Mouse (Mus musculus): Measurements from ENCODE around the gene Cdc45. TPM values are rescaled to one million over a fixed set of nuclear protein-coding genes. Genes with fewer than 3 reads are reported as not detected.
A peak's percentile ranks its signal among the peaks of the same experiment; 100 is the strongest.
"Not testable (repeated sequence)": the region's sequence is repeated elsewhere in the genome, so short reads cannot be mapped to it uniquely, and the experiment has no call there.

Gene Cdc45
- polyA plus RNA-seq (2015; fragmentation: Nextera tagmentation; extraction: Ambion mirVana) = 47.6 and 54.0 TPM in 2 replicates

GRCm38 (mm10) chr16:18811468-18812384, at the start of gene Cdc45, which contains the start of gene Ufd1:
Gene Cdc45 (minus strand): TSS chr16:18811987.
Gene Ufd1 (plus strand): TSS chr16:18811779.
- peak within 1 kb of the TSS; percentile 84 for H3K4me3 ChIP-seq (replicated peaks)
- H3K27ac ChIP-seq = peak within 1 kb of the TSS; percentile 85
- peak within 1 kb of the TSS; percentile 81 for H3K4me2 ChIP-seq
- H3K27me3 ChIP-seq = no peaks in the 10 kb centered on the region
- H3K9me3 ChIP-seq (replicated peaks) = no peaks in the 10 kb centered on the region
- peaks cover 53% of the 10 kb centered on the region for H3K36me3 ChIP-seq
- H3K9ac ChIP-seq = peak within 1 kb of the TSS; percentile 91
- under 1% methylated on average over 42 of the region's 42 CpGs for WGBS
- ATAC-seq (replicated peaks; ENCODE audit: low FRiP score) = peak; percentile 96
- peaks cover 24% of the 10 kb centered on the region for H3K4me1 ChIP-seq

GRCm38 (mm10) chr16:18860186-18860585, 48.4 kb upstream of the Cdc45 start:
- 81% methylated on average over 1 of the region's 1 CpGs for WGBS
- H3K4me3 ChIP-seq (replicated peaks) = no peak overlapping the region
- no peaks in the 10 kb centered on the region for H3K4me1 ChIP-seq
- H3K9ac ChIP-seq = no peak overlapping the region
- no peaks in the 10 kb centered on the region for H3K36me3 ChIP-seq
- H3K9me3 ChIP-seq (replicated peaks) = no peaks in the 10 kb centered on the region; the same call in 1 of the 2 replicates
- no peak for ATAC-seq (replicated peaks; ENCODE audit: low FRiP score)
- H3K27ac ChIP-seq = no peak overlapping the region
- H3K4me2 ChIP-seq = no peak overlapping the region
- no peaks in the 10 kb centered on the region for H3K27me3 ChIP-seq

- ATAC-seq (replicated peaks; ENCODE audit: low FRiP score) = no peak
Observed at GRCm38 (mm10) chr16:18858551-18858950, 46.8 kb upstream of the Cdc45 start.

DNA sequence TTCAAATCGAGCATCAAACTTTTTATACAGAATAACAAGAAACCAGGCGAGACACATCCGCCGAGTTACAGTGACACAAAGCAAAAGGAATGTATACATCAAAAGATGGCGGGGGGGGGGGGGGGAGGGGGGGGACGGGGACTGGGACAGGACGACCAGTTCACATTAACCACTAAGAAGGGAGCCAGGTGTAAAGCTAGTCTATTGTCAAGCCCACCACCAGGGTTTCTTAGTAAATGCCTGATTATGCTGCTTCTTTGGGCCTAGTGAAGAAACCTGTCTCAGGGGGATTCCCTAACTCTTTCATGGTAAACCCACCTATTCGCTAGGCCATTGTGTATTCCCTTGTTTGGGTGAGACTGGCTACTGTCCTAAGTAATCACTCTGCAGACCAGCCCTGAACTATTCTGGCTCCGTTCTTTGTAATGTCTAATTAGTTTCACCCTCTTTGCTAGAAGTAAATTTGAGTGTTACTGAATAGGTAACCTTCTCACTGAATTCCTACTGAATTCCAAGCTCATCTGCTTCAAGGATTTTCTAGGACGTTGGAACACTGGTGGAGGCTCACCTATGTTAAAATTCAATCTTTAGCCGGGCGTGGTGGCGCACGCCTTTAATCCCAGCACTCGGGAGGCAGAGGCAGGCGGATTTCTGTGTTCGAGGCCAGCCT, 37.9 kb upstream of the Cdc45 start:
- H3K9me3 ChIP-seq (replicated peaks); H3K4me3 ChIP-seq (replicated peaks); ATAC-seq (replicated peaks; ENCODE audit: low FRiP score); H3K36me3 ChIP-seq; H3K9ac ChIP-seq; H3K4me2 ChIP-seq; H3K4me1 ChIP-seq; H3K27ac ChIP-seq; H3K27me3 ChIP-seq: not testable (repeated sequence)
- whole genome bisulfite sequencing = 93% methylated on average over 14 of the region's 17 CpGs

More at GRCm38 (mm10) chr16:18858551-18858950, 46.8 kb upstream of the Cdc45 start:
- no peak overlapping the region for H3K4me2 ChIP-seq
- H3K36me3 ChIP-seq = no peaks in the 10 kb centered on the region
- H3K4me1 ChIP-seq = no peaks in the 10 kb centered on the region
- no peaks in the 10 kb centered on the region for H3K27me3 ChIP-seq
- H3K9ac ChIP-seq = no peak overlapping the region
- no peaks in the 10 kb centered on the region; the same call in 1 of the 2 replicates for H3K9me3 ChIP-seq (replicated peaks)
- no peak overlapping the region for H3K27ac ChIP-seq
- H3K4me3 ChIP-seq (replicated peaks) = no peak overlapping the region

- H3K4me3 ChIP-seq (replicated peaks) = no peak overlapping the region
- H3K4me2 ChIP-seq = no peak overlapping the region
- no peaks in the 10 kb centered on the region for H3K36me3 ChIP-seq
- no peaks in the 10 kb centered on the region for H3K4me1 ChIP-seq
- ATAC-seq (replicated peaks; ENCODE audit: low FRiP score) = no peak
- 90% methylated on average over 15 of the region's 15 CpGs for WGBS
- H3K27ac ChIP-seq = no peak overlapping the region
- H3K27me3 ChIP-seq = no peaks in the 10 kb centered on the region
- no peaks in the 10 kb centered on the region for H3K9me3 ChIP-seq (replicated peaks)
- H3K9ac ChIP-seq = no peak overlapping the region
Observed at GRCm38 (mm10) chr16:18846301-18846820, 34.6 kb upstream of the Cdc45 start.

GRCm38 (mm10) chr16:18838346-18838745, 26.6 kb upstream of the Cdc45 start:
- Histone ChIP-seq H3K4me3 (replicated peaks) (no peak overlapping the region), H3K9ac (no peak overlapping the region), H3K9me3 (replicated peaks) (no peaks in the 10 kb centered on the region), H3K4me1 (peaks cover 4% of the 10 kb centered on the region; the same call in 1 of the 2 replicates), H3K27me3 (no peaks in the 10 kb centered on the region), H3K27ac (no peak overlapping the region), H3K4me2 (no peak overlapping the region), H3K36me3 (peaks cover 30% of the 10 kb centered on the region)
- ATAC-seq (replicated peaks; ENCODE audit: low FRiP score) = no peak
- WGBS = 94% methylated on average over 4 of the region's 4 CpGs

DNA sequence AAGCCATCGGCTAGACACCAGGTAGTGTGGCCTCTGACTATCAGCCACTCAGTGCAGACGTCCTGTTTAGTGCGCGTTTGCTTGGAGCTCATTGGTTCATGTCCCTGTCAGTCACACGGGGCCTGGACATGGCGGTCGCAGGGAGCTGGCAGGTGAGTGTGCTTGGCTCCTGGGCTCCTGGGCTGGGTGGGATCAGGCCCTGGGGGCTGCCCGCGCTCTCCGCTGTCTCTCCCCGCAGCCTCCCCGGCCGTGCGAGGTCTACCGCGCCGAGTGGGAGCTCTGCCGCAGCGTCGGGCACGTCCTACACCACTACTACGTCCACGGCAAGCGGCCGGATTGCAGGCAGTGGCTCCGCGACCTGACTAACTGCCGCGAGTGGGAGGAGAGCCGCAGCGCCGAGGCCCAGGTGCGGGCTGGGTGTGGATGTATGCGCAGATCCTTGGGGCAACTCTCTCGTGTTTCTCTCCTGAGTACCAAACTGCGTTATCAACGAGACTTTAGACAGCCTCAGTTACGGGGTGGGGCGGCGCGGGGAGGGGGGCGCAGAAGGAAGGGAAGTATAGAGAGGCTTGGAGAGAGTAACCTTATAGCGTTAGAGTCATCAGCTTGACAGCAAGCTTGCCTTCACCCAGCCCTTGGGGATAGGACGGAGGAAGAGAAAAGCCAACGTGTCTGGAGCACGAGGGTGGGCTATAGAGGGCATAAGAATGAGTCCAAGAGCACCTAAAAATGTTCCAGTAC, 24.9 kb upstream of the Cdc45 start, which contains the start of the genes 2510002D24Rik and Gm28539:
Gene 2510002D24Rik, plus strand, starts transcription at position 111 of the 741 bp plus-strand sequence.
Gene Gm28539, plus strand, starts transcription at position 117 of the 741 bp plus-strand sequence.
- Histone ChIP-seq H3K4me1 (peaks cover 4% of the 10 kb centered on the region; the same call in 1 of the 2 replicates), H3K4me3 (replicated peaks) (peak within 1 kb of the TSS; percentile 84), H3K27me3 (no peaks in the 10 kb centered on the region), H3K4me2 (peak within 1 kb of the TSS; percentile 68), H3K27ac (peak within 1 kb of the TSS; percentile 73; the same call in 1 of the 2 replicates), H3K9ac (peak within 1 kb of the TSS; percentile 77), H3K36me3 (peaks cover 47% of the 10 kb centered on the region), H3K9me3 (replicated peaks) (no peaks in the 10 kb centered on the region)
- peak; percentile 98 for ATAC-seq (replicated peaks; ENCODE audit: low FRiP score)
- WGBS = under 1% methylated on average over 46 of the region's 46 CpGs

DNA sequence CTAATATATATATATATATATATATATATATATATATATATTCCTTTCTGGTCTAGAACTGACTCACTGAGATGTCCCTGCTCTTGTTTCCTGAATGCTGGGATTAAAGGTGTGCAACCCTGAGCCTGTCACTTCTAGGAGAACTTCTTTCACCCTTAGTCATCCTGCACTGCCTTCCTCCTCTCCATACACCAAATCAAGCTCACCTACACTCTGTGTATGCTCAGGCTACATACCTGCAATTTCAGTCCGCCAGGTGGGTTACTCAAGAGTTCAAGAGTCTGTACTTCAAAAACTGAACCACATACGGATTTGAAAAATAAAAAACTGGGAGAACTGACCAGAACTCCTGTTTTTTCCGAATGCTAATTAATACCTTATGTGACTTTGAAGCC, 24.3 kb upstream of the Cdc45 start:
- peak; percentile 52 for ATAC-seq (replicated peaks; ENCODE audit: low FRiP score)
- Histone ChIP-seq H3K4me1 (peaks cover 4% of the 10 kb centered on the region; the same call in 1 of the 2 replicates), H3K9ac (no peak overlapping the region), H3K9me3 (replicated peaks) (no peaks in the 10 kb centered on the region), H3K4me3 (replicated peaks) (peak overlapping the region; percentile 84), H3K27me3 (no peaks in the 10 kb centered on the region), H3K27ac (no peak overlapping the region), H3K4me2 (peak overlapping the region; percentile 68), H3K36me3 (peaks cover 52% of the 10 kb centered on the region)
- WGBS = 28% methylated on average over 3 of the region's 3 CpGs

GRCm38 (mm10) chr16:18833486-18833885, 21.7 kb upstream of the Cdc45 start:
- no peaks in the 10 kb centered on the region for H3K27me3 ChIP-seq
- no peaks in the 10 kb centered on the region for H3K9me3 ChIP-seq (replicated peaks)
- peaks cover 4% of the 10 kb centered on the region; the same call in 1 of the 2 replicates for H3K4me1 ChIP-seq
- H3K4me3 ChIP-seq (replicated peaks) = no peak overlapping the region
- H3K9ac ChIP-seq = no peak overlapping the region
- H3K36me3 ChIP-seq = peaks cover 69% of the 10 kb centered on the region
- H3K4me2 ChIP-seq = no peak overlapping the region
- ATAC-seq (replicated peaks; ENCODE audit: low FRiP score) = no peak
- H3K27ac ChIP-seq = no peak overlapping the region
- 78% methylated on average over 2 of the region's 2 CpGs for WGBS

GRCm38 (mm10) chr16:18829102-18829501, 17.3 kb upstream of the Cdc45 start:
- 85% methylated on average over 6 of the region's 6 CpGs for WGBS
- H3K36me3 ChIP-seq = peaks cover 99% of the 10 kb centered on the region
- H3K4me1 ChIP-seq = no peaks in the 10 kb centered on the region
- H3K9me3 ChIP-seq (replicated peaks) = no peaks in the 10 kb centered on the region
- no peaks in the 10 kb centered on the region for H3K27me3 ChIP-seq
- no peak overlapping the region for H3K4me2 ChIP-seq
- H3K27ac ChIP-seq = no peak overlapping the region
- no peak for ATAC-seq (replicated peaks; ENCODE audit: low FRiP score)
- H3K4me3 ChIP-seq (replicated peaks) = no peak overlapping the region
- H3K9ac ChIP-seq = no peak overlapping the region

DNA sequence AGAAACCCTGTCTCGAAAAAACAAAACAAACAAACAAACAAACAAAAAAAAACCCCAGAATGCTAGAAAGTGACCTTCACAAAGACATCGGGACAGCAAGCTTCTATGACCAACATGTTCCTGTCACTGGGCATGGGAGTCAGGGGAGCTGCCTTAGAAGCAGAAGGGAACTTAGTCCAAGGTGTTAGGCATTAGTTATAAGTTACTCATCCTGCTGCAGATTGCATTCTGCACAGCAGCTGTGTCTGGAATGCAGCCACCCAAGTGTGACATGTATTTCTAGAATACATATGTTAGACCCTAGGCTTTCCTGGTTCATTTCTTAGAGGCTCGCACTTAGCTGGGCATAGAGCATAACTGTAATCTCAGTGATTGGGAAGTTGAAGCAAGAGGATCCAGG, 16.8 kb upstream of the Cdc45 start:
- no peak for ATAC-seq (replicated peaks; ENCODE audit: low FRiP score)
- no peak overlapping the region for H3K4me3 ChIP-seq (replicated peaks)
- H3K9ac ChIP-seq = no peak overlapping the region
- H3K4me1 ChIP-seq = no peaks in the 10 kb centered on the region
- H3K27ac ChIP-seq = no peak overlapping the region
- peaks cover 99% of the 10 kb centered on the region for H3K36me3 ChIP-seq
- H3K9me3 ChIP-seq (replicated peaks) = no peaks in the 10 kb centered on the region
- no peaks in the 10 kb centered on the region for H3K27me3 ChIP-seq
- H3K4me2 ChIP-seq = no peak overlapping the region
- WGBS = 93% methylated on average over 3 of the region's 3 CpGs
